Mouse (Mus musculus): Measurements from ENCODE around the gene Opn1sw.

- TF ChIP-seq MAFK (IDR thresholded peaks at IDR 0.05; ENCODE audit: insufficient read depth, low read depth, low read length) = no peak
- TF ChIP-seq ZC3H11A (IDR thresholded peaks at IDR 0.05; ENCODE audit: borderline replicate concordance, low read depth, low read length) = no peak
These were observed 58.8 kb downstream of the Opn1sw start for GRCm38 (mm10) chr6:29329514-29329913.

All from ES-E14 (cell line).